Mouse (Mus musculus) adrenal gland, postnatal 0 days (tissue): Measurements from ENCODE around the gene Sulf2. TPM values are rescaled to one million over a fixed set of nuclear protein-coding genes. Genes with fewer than 3 reads are reported as not detected.

Experiments used
- polyA plus RNA-seq: library from polyadenylated mRNA; unstranded; fragments of >200 nt; fragmentation: Nextera tagmentation; extraction: Ambion mirVana; gene quantifications from 2 replicates; pipeline ENCODE4 v1.2.1, GENCODE M21; 2015

Sulf2 gene
- 43.0 and 58.1 TPM in 2 replicates for polyA plus RNA-seq

GRCm38 (mm10) chr2:166155454-166155815 is at the start of gene Sulf2:
Gene Sulf2, minus strand, starts transcription at chr2:166155663.

Other genes starting within 250 kb of the Sulf2 start
- 8.4 and 9.3 TPM in 2 replicates for gene Ncoa3, start 163.0 kb downstream of the Sulf2 start, polyA plus RNA-seq